Mouse (Mus musculus) small intestine, adult 2 months (tissue): ENCODE results near the gene Ndufs2. TPM values are rescaled to one million over a fixed set of nuclear protein-coding genes. Genes with fewer than 3 reads are reported as not detected.

Experiments
- H3K27ac ChIP-seq: fragments of 200-500 bp; 2 replicates; pipeline ENCODE4 v1.5.1; 2012; ENCODE audit warnings: low read depth, low read length, control low read depth, inconsistent platforms; ENCODE audit not compliant: insufficient read depth
- H3K27me3 ChIP-seq: fragments of 200-500 bp; 2 replicates; pipeline ENCODE4 v1.6.1; 2012; ENCODE audit warnings: mild to moderate bottlenecking, moderate library complexity, low read length, inconsistent platforms; ENCODE audit not compliant: control insufficient read depth, insufficient read depth
- H3K36me3 ChIP-seq: fragments of 200-500 bp; 2 replicates; pipeline ENCODE4 v1.6.1; 2012; ENCODE audit warnings: mild to moderate bottlenecking, low read length, control low read depth, inconsistent platforms; ENCODE audit not compliant: control insufficient read depth, insufficient read depth
- H3K4me1 ChIP-seq: fragments of 200-500 bp; 2 replicates; pipeline ENCODE4 v1.6.1; 2012; ENCODE audit warnings: low read length, inconsistent platforms, mixed read lengths; ENCODE audit not compliant: control insufficient read depth, insufficient read depth, insufficient read length
- H3K4me3 ChIP-seq: fragments of 200-500 bp; 2 replicates; pipeline ENCODE4 v1.5.1; 2012; ENCODE audit warnings: low read depth, mild to moderate bottlenecking, control low read depth, inconsistent platforms, low read length, moderate library complexity
- CTCF ChIP-seq: fragments of 200-500 bp; IDR thresholded peaks from 2 replicates; pipeline ENCODE4 v1.5.1; 2012; ENCODE audit warnings: low read depth, mild to moderate bottlenecking, control low read depth, inconsistent platforms, low read length, moderate library complexity, mixed read lengths; ENCODE audit not compliant: insufficient replicate concordance, insufficient read length; ENCODE audit errors: extremely low read depth
- POLR2A ChIP-seq: fragments of 200-500 bp; IDR thresholded peaks from 2 replicates; pipeline ENCODE4 v1.6.1; 2012; ENCODE audit warnings: low read depth, mild to moderate bottlenecking, control low read depth, inconsistent platforms, low read length, moderate library complexity
- WGBS: fragments of 180-500 bp; shearing (Covaris S2); methylation state at CpG from one replicate; pipeline ENCODE4 v1.1.7; 2018; 5-methylcytosine and 5-hydroxymethylcytosine counted together
- polyA plus RNA-seq: library from polyadenylated mRNA; depleted of rRNA; stranded (reverse); fragments of >200 nt; gene quantifications from 2 replicates; pipeline ENCODE4 v1.2.3, GENCODE M21; 2012; rRNA removed

Gene Ndufs2
- polyA plus RNA-seq, 1 experiment = 116 TPM

- peaks cover 8% of the 10 kb centered on the region; the same call in 1 of the 2 replicates for H3K4me1 ChIP-seq
- 84% methylated on average over 8 of the region's 8 CpGs for WGBS
- no peak overlapping the region for H3K4me3 ChIP-seq
- no peak overlapping the region for H3K27ac ChIP-seq
- H3K36me3 ChIP-seq = no peaks in the 10 kb centered on the region
- H3K27me3 ChIP-seq = no peaks in the 10 kb centered on the region
- TF ChIP-seq CTCF (no peak), POLR2A (no peak)
Observed at GRCm38 (mm10) chr1:171185655-171186054, 65.5 kb downstream of the Ndufs2 start.

Other genes starting within 250 kb of the Ndufs2 start
- 2.5 and 2.8 TPM in 2 replicates for gene Fcgr4, start 232.5 kb downstream of the Ndufs2 start, polyA plus RNA-seq
- 4.9 and 6.7 TPM in 2 replicates for gene Fcgr3, start 186.5 kb downstream of the Ndufs2 start, polyA plus RNA-seq
- 0.96 and 1.2 TPM in 2 replicates for gene Cfap126, start 137.5 kb downstream of the Ndufs2 start, polyA plus RNA-seq
- gene Sdhc, start 100.8 kb downstream of the Ndufs2 start, polyA plus RNA-seq = 120 and 226 TPM in 2 replicates
- gene Mpz, start 100.7 kb downstream of the Ndufs2 start, polyA plus RNA-seq = 0.28 and 0.66 TPM in 2 replicates
- gene Pcp4l1, start 55.1 kb downstream of the Ndufs2 start, polyA plus RNA-seq = 10.9 and 13.9 TPM in 2 replicates
- gene Nr1i3, start 37.4 kb downstream of the Ndufs2 start, polyA plus RNA-seq = 18.5 and 28.9 TPM in 2 replicates
- 17.0 and 21.2 TPM in 2 replicates for gene Tomm40l, start 28.9 kb downstream of the Ndufs2 start, polyA plus RNA-seq
- 0.94 TPM in 1 of 2 replicates, not detected in the other for gene Apoa2, start 26.3 kb downstream of the Ndufs2 start, polyA plus RNA-seq
- 36.9 and 46.7 TPM in 2 replicates for gene Fcer1g, start 17.0 kb downstream of the Ndufs2 start, polyA plus RNA-seq
- 1.5 and 2.6 TPM in 2 replicates for gene Adamts4, start 967 bp downstream of the Ndufs2 start, polyA plus RNA-seq
- 38.5 and 78.5 TPM in 2 replicates for gene B4galt3, start 18.9 kb upstream of the Ndufs2 start, polyA plus RNA-seq
- gene Ppox, start 29.8 kb upstream of the Ndufs2 start, polyA plus RNA-seq = 15.4 and 23.4 TPM in 2 replicates
- gene Usp21, start 36.6 kb upstream of the Ndufs2 start, polyA plus RNA-seq = 18.3 and 30.2 TPM in 2 replicates
- gene Ufc1, start 43.6 kb upstream of the Ndufs2 start, polyA plus RNA-seq = 6.3 and 10.8 TPM in 2 replicates
- 24.5 and 40.7 TPM in 2 replicates for gene Dedd, start 77.8 kb upstream of the Ndufs2 start, polyA plus RNA-seq
- 36.8 and 50.7 TPM in 2 replicates for gene Nit1, start 94.3 kb upstream of the Ndufs2 start, polyA plus RNA-seq
- gene Pfdn2, start 94.3 kb upstream of the Ndufs2 start, polyA plus RNA-seq = 5.0 and 7.5 TPM in 2 replicates
- gene Klhdc9, start 109.4 kb upstream of the Ndufs2 start, polyA plus RNA-seq = 0.13 and 0.16 TPM in 2 replicates
- 0.33 and 1.1 TPM in 2 replicates for gene Nectin4, start 118.7 kb upstream of the Ndufs2 start, polyA plus RNA-seq
- 3.8 and 6.1 TPM in 2 replicates for gene Arhgap30, start 137.6 kb upstream of the Ndufs2 start, polyA plus RNA-seq
- gene Usf1, start 159.9 kb upstream of the Ndufs2 start, polyA plus RNA-seq = 55.0 and 87.8 TPM in 2 replicates
- 52.0 and 53.7 TPM in 2 replicates for gene Tstd1, start 167.5 kb upstream of the Ndufs2 start, polyA plus RNA-seq
- 49.7 and 142 TPM in 2 replicates for gene F11r, start 186.1 kb upstream of the Ndufs2 start, polyA plus RNA-seq